Mouse (Mus musculus): ENCODE measurements around the gene Cyp2t4. TPM values are rescaled to one million over a fixed set of nuclear protein-coding genes. Genes with fewer than 3 reads are reported as not detected.

Gene Cyp2t4
- total and polyA plus RNA-seq, 2 experiments from 2014 or later, result 0.09 TPM; not detected in 1

GRCm38 (mm10) chr7:27203730-27204449 is 50.4 kb downstream of the Cyp2t4 start:
- DNase-seq (ENCODE audit: low spot score) (no peak), ATAC-seq (no peak)
- peaks cover 29% of the 10 kb centered on the region for H3K36me3 ChIP-seq (ENCODE audit: insufficient read depth, low read length)
- TF ChIP-seq CTCF (IDR thresholded peaks at IDR 0.05; ENCODE audit: low read depth), result no peak
- no peaks in the 10 kb centered on the region for H3K9me3 ChIP-seq (ENCODE audit: low read length)
- no peak overlapping the region for H3K9ac ChIP-seq (replicated peaks; ENCODE audit: low read length)
- no peaks in the 10 kb centered on the region for H3K4me1 ChIP-seq (ENCODE audit: insufficient read depth, low read length)
- H3K27me3 ChIP-seq (ENCODE audit: insufficient read depth, low read length), result no peaks in the 10 kb centered on the region
- 93% methylated on average over 8 of the region's 8 CpGs for WGBS
- H3K27ac ChIP-seq, result no peak overlapping the region
- H3K4me3 ChIP-seq (ENCODE audit: low read length), result no peak overlapping the region
- no peak overlapping the region for H3K4me2 ChIP-seq (ENCODE audit: low read depth, low read length)

MicroRNAs within 50 kb of the gene (microRNA counts, 519-probe panel; counts per million panel counts)
- not detected for microRNA mmu-miR-1191

Small RNA genes within 50 kb of the gene (microRNA-seq; reads per million reads assigned to microRNA genes)
- 0.35 to 1.8 reads per million in 2 experiments for gene Mir1191
- gene Mir3101, result 0.36 to 1.6 reads per million in 2 experiments

Other genes starting within 250 kb of the Cyp2t4 start
- gene Cyp2a22, start 214.3 kb upstream of the Cyp2t4 start, total RNA-seq (2014; rRNA removed), result not detected in 2 replicates
- gene Cyp2a22, start 214.3 kb upstream of the Cyp2t4 start, polyA plus RNA-seq (2015; fragmentation: Nextera tagmentation; extraction: Ambion mirVana), result not detected in 2 replicates
- gene Cyp2a12, start 124.6 kb upstream of the Cyp2t4 start, total RNA-seq (2014; rRNA removed), result not detected in 2 replicates
- gene Cyp2a12, start 124.6 kb upstream of the Cyp2t4 start, polyA plus RNA-seq (2015; fragmentation: Nextera tagmentation; extraction: Ambion mirVana), result not detected in 2 replicates
- 1.3 TPM in 1 of 2 replicates, not detected in the other for gene Cyp2f2, start 33.8 kb upstream of the Cyp2t4 start, total RNA-seq (2014; rRNA removed)
- gene Cyp2f2, start 33.8 kb upstream of the Cyp2t4 start, polyA plus RNA-seq (2015; fragmentation: Nextera tagmentation; extraction: Ambion mirVana), result 0.36 and 0.43 TPM in 2 replicates
- gene Egln2, start 13.1 kb downstream of the Cyp2t4 start, total RNA-seq (2014; rRNA removed), result 116 and 117 TPM in 2 replicates
- gene Egln2, start 13.1 kb downstream of the Cyp2t4 start, polyA plus RNA-seq (2015; fragmentation: Nextera tagmentation; extraction: Ambion mirVana), result 75.4 and 78.6 TPM in 2 replicates
- 66.7 and 76.9 TPM in 2 replicates for gene Rab4b, start 25.2 kb downstream of the Cyp2t4 start, total RNA-seq (2014; rRNA removed)
- gene Rab4b, start 25.2 kb downstream of the Cyp2t4 start, polyA plus RNA-seq (2015; fragmentation: Nextera tagmentation; extraction: Ambion mirVana), result 125 and 128 TPM in 2 replicates
- not detected in 2 replicates for gene Gm21983, start 27.4 kb downstream of the Cyp2t4 start, total RNA-seq (2014; rRNA removed)
- gene Gm21983, start 27.4 kb downstream of the Cyp2t4 start, polyA plus RNA-seq (2015; fragmentation: Nextera tagmentation; extraction: Ambion mirVana), result 0.43 and 0.44 TPM in 2 replicates
- 17.8 and 34.2 TPM in 2 replicates for gene Mia, start 27.4 kb downstream of the Cyp2t4 start, total RNA-seq (2014; rRNA removed)
- 63.6 and 70.1 TPM in 2 replicates for gene Mia, start 27.4 kb downstream of the Cyp2t4 start, polyA plus RNA-seq (2015; fragmentation: Nextera tagmentation; extraction: Ambion mirVana)
- gene BC024978, start 42.1 kb downstream of the Cyp2t4 start, total RNA-seq (2014; rRNA removed), result 5.5 and 6.1 TPM in 2 replicates
- gene BC024978, start 42.1 kb downstream of the Cyp2t4 start, polyA plus RNA-seq (2015; fragmentation: Nextera tagmentation; extraction: Ambion mirVana), result 2.1 and 2.5 TPM in 2 replicates
- gene Snrpa, start 42.6 kb downstream of the Cyp2t4 start, total RNA-seq (2014; rRNA removed), result 128 and 131 TPM in 2 replicates
- 142 and 147 TPM in 2 replicates for gene Snrpa, start 42.6 kb downstream of the Cyp2t4 start, polyA plus RNA-seq (2015; fragmentation: Nextera tagmentation; extraction: Ambion mirVana)
- gene Itpkc, start 74.9 kb downstream of the Cyp2t4 start, total RNA-seq (2014; rRNA removed), result 14.3 and 18.8 TPM in 2 replicates
- gene Itpkc, start 74.9 kb downstream of the Cyp2t4 start, polyA plus RNA-seq (2015; fragmentation: Nextera tagmentation; extraction: Ambion mirVana), result 3.3 and 4.0 TPM in 2 replicates
- 26.5 and 27.6 TPM in 2 replicates for gene Coq8b, start 79.3 kb downstream of the Cyp2t4 start, total RNA-seq (2014; rRNA removed)
- 16.7 and 20.4 TPM in 2 replicates for gene Coq8b, start 79.3 kb downstream of the Cyp2t4 start, polyA plus RNA-seq (2015; fragmentation: Nextera tagmentation; extraction: Ambion mirVana)
- 140 and 161 TPM in 2 replicates for gene Numbl, start 104.7 kb downstream of the Cyp2t4 start, total RNA-seq (2014; rRNA removed)
- 55.9 and 59.5 TPM in 2 replicates for gene Numbl, start 104.7 kb downstream of the Cyp2t4 start, polyA plus RNA-seq (2015; fragmentation: Nextera tagmentation; extraction: Ambion mirVana)
- 34.8 and 41.2 TPM in 2 replicates for gene Ltbp4, start 184.0 kb downstream of the Cyp2t4 start, total RNA-seq (2014; rRNA removed)
- 10.5 and 10.6 TPM in 2 replicates for gene Ltbp4, start 184.0 kb downstream of the Cyp2t4 start, polyA plus RNA-seq (2015; fragmentation: Nextera tagmentation; extraction: Ambion mirVana)
- 27.0 and 31.2 TPM in 2 replicates for gene Shkbp1, start 202.3 kb downstream of the Cyp2t4 start, total RNA-seq (2014; rRNA removed)
- 20.0 and 20.2 TPM in 2 replicates for gene Shkbp1, start 202.3 kb downstream of the Cyp2t4 start, polyA plus RNA-seq (2015; fragmentation: Nextera tagmentation; extraction: Ambion mirVana)
- gene Gm20479, start 203.7 kb downstream of the Cyp2t4 start, total RNA-seq (2014; rRNA removed), result not detected in 2 replicates
- not detected in 2 replicates for gene Gm20479, start 203.7 kb downstream of the Cyp2t4 start, polyA plus RNA-seq (2015; fragmentation: Nextera tagmentation; extraction: Ambion mirVana)

Data from hindbrain, postnatal 0 days (tissue).